Mouse (Mus musculus) small intestine, adult 2 months (tissue): ENCODE measurements around the gene Hspa12b.

Source experiments
- CTCF ChIP-seq: fragments of 200-500 bp; IDR thresholded peaks from 2 replicates; pipeline ENCODE4 v1.5.1; 2012; ENCODE audit warnings: low read depth, mild to moderate bottlenecking, control low read depth, inconsistent platforms, low read length, moderate library complexity, mixed read lengths; ENCODE audit not compliant: insufficient replicate concordance, insufficient read length; ENCODE audit errors: extremely low read depth
- POLR2A ChIP-seq: fragments of 200-500 bp; IDR thresholded peaks from 2 replicates; pipeline ENCODE4 v1.6.1; 2012; ENCODE audit warnings: low read depth, mild to moderate bottlenecking, control low read depth, inconsistent platforms, low read length, moderate library complexity

DNA sequence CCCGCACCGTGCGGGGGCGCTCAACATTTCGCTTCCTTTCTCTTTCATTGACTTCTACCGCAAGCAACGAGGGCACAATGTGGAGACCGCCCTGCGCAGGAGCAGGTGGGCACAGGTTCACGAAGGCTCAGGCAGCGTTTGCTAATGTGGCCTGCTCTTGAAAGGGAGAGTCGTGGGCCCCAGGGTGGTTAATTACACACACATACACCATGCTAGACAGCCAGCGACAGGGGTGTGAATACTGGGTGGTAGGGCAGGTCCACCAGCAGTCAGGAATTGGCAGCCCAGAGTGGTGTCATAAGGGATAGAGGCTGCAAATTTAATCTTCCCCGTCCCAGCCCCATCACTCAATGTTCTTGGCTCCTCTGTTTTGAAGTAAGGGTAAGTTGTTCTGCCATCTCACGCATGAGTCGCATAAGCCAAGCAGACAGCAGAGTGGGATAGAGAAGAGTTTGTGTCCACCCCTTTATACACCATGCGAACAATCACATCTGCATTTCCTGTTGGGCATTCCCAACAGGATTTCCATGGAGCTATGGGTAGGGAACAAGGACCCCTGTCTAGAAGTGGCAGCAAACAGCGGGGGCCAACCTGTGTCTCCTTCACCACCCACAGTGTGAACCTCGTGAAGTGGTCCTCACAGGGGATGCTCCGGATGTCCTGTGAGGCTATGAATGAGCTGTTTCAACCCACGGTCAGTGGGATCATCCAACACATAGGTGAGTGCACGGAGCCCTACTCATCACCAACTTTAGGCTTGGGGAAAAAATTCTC, 16.1 kb downstream of the Hspa12b start:
- TF ChIP-seq CTCF = no peak
- TF ChIP-seq POLR2A = no peak
